Mouse (Mus musculus): Measurements from ENCODE around the gene Fam20b. TPM values are rescaled to one million over a fixed set of nuclear protein-coding genes. Genes with fewer than 3 reads are reported as not detected.

Fam20b gene
- 10 to 100 TPM; 26.8 to 27.2 TPM for total RNA-seq (2021)
- long read RNA-seq, experiment 1, full-length matches to known transcripts, result 8 of 14 reads
- long read RNA-seq, experiment 1, partial matches to known transcripts, result 2 of 14 reads
- long read RNA-seq, experiment 1, other reads (novel, unspliced or antisense), result 4 of 14 reads
- long read RNA-seq, experiment 2, full-length matches to known transcripts, result 17 of 33 reads
- long read RNA-seq, experiment 2, partial matches to known transcripts, result 4 of 33 reads
- long read RNA-seq, experiment 2, other reads (novel, unspliced or antisense), result 12 of 33 reads

GRCm38 (mm10) chr1:156718950-156719805 lies at the start of gene Fam20b:
Gene Fam20b, minus strand, starts transcription at chr1:156719086.
- peak; percentile 98 for DNase-seq
- intact Hi-C loops (cut with DNase I; ENCODE audit: low total_unique reads), result no loop called here

GRCm38 (mm10) chr1:156765311-156765710 lies 46.4 kb upstream of the Fam20b start:
- intact Hi-C loops (cut with DNase I; ENCODE audit: low total_unique reads), result no loop called here

GRCm38 (mm10) chr1:156764584-156764983 lies 45.7 kb upstream of the Fam20b start:
- DNase-seq, result no peak
- intact Hi-C loops (cut with DNase I; ENCODE audit: low total_unique reads), result no loop called here

More at GRCm38 (mm10) chr1:156765311-156765710, 46.4 kb upstream of the Fam20b start:
- DNase-seq, result no peak

GRCm38 (mm10) chr1:156763280-156763679 lies 44.4 kb upstream of the Fam20b start:
- DNase-seq, result no peak
- intact Hi-C loops (cut with DNase I; ENCODE audit: low total_unique reads), result no loop called here

GRCm38 (mm10) chr1:156761430-156761801 lies 42.5 kb upstream of the Fam20b start:
- no peak for DNase-seq
- intact Hi-C loops (cut with DNase I; ENCODE audit: low total_unique reads), result no loop called here

- no peak for DNase-seq
- intact Hi-C loops (cut with DNase I; ENCODE audit: low total_unique reads), result no loop called here
Observed at GRCm38 (mm10) chr1:156760549-156761429, 41.9 kb upstream of the Fam20b start.

GRCm38 (mm10) chr1:156758326-156758725 lies 39.4 kb upstream of the Fam20b start:
- intact Hi-C loops (cut with DNase I; ENCODE audit: low total_unique reads), result no loop called here
- no peak for DNase-seq

- intact Hi-C loops (cut with DNase I; ENCODE audit: low total_unique reads), result no loop called here
- peak; percentile 67 for DNase-seq
Observed at GRCm38 (mm10) chr1:156754608-156755413, 35.9 kb upstream of the Fam20b start.

GRCm38 (mm10) chr1:156752990-156753389 lies 34.1 kb upstream of the Fam20b start:
- DNase-seq, result no peak
- intact Hi-C loops (cut with DNase I; ENCODE audit: low total_unique reads), result no loop called here

GRCm38 (mm10) chr1:156752020-156752724 lies 33.3 kb upstream of the Fam20b start:
- intact Hi-C loops (cut with DNase I; ENCODE audit: low total_unique reads), result no loop called here
- DNase-seq, result peak; percentile 88

GRCm38 (mm10) chr1:156750261-156750660 lies 31.4 kb upstream of the Fam20b start:
- no peak for DNase-seq
- intact Hi-C loops (cut with DNase I; ENCODE audit: low total_unique reads), result no loop called here

- DNase-seq, result no peak
- intact Hi-C loops (cut with DNase I; ENCODE audit: low total_unique reads), result no loop called here
Observed at GRCm38 (mm10) chr1:156749136-156749535, 30.2 kb upstream of the Fam20b start.

GRCm38 (mm10) chr1:156748435-156749005 lies 29.6 kb upstream of the Fam20b start:
- no peak for DNase-seq
- intact Hi-C loops (cut with DNase I; ENCODE audit: low total_unique reads), result no loop called here

- no peak for DNase-seq
Observed at GRCm38 (mm10) chr1:156745188-156745810, 26.4 kb upstream of the Fam20b start.

GRCm38 (mm10) chr1:156741482-156742411 lies 22.9 kb upstream of the Fam20b start:
- intact Hi-C loops (cut with DNase I; ENCODE audit: low total_unique reads), result loop anchor here (5.0 kb wide), 2 partner anchors 166 to 336 kb away; no protein-coding TSS in a partner anchor
- peak; percentile 49 for DNase-seq

More at GRCm38 (mm10) chr1:156745188-156745810, 26.4 kb upstream of the Fam20b start:
- intact Hi-C loops (cut with DNase I; ENCODE audit: low total_unique reads), result no loop called here

GRCm38 (mm10) chr1:156735788-156736187 lies 16.9 kb upstream of the Fam20b start:
- DNase-seq, result no peak
- intact Hi-C loops (cut with DNase I; ENCODE audit: low total_unique reads), result no loop called here
